ENCODE assay signal across 9 mouse cellular contexts in genomic region chr8:95878176-95878962, GRCm38 (mm10). TPM values are rescaled to one million over a fixed set of nuclear protein-coding genes. Genes with fewer than 3 reads are reported as not detected.
A peak's percentile ranks its signal among the peaks of the same experiment; 100 is the strongest.
DNase-seq lines count a peak whose midpoint lies in the region; ATAC-seq and TF ChIP-seq lines count a peak whose summit lies in the region.
"Had no signal": no experiment of that assay in that cellular context is flagged by ENCODE, and none has a peak within 500 bp of the region (broad histone marks: within the 10 kb centered on the region; RNA-seq: fewer than 3 reads in every experiment).

No protein-coding gene starts in this region.

- in situ Hi-C loops in ES-E14 (cut with MboI; ENCODE audit: low sequenced_read_pairs in 2 of 2, unreplicated experiment in 2 of 2) = no loop called here

- DNase-seq in gastrocnemius, adult 18-20 months (ENCODE audit: low spot score) = peak; percentile 33
- no peak for DNase-seq in gastrocnemius, postnatal 25 days
- peak; percentile 77 for DNase-seq in ES-E14 (ENCODE audit: low read depth, low spot score)
- DNase-seq in cerebellum, postnatal 25 days = peak; percentile 30 to 67
- peak; percentile 66 for DNase-seq in kidney, postnatal 0 days (ENCODE audit: low spot score)
- peak; percentile 43 for DNase-seq in mesoderm, embryonic 11.5 days (ENCODE audit: low read depth, low spot score)
- DNase-seq in spleen, postnatal 14 days (ENCODE audit: low spot score in 2 of 2) = peak; percentile 17 to 23

- 0 out of 2 replicates have a peak, but pooled peaks have one; percentile 20 for ATAC-seq in heart, embryonic 13.5 days (ENCODE audit: extremely low read depth, insufficient number of reproducible peaks, low FRiP score, low TSS enrichment)
- no peak for ATAC-seq in kidney, postnatal 0 days (replicated peaks; ENCODE audit: low FRiP score, low read depth)

- H3K36me3 ChIP-seq in ES-E14 (ENCODE audit: control insufficient read depth, insufficient read depth, low read length, poor library complexity, severe bottlenecking) = peaks cover 27% of the 10 kb centered on the region
- H3K36me3 ChIP-seq in heart, embryonic 13.5 days = peaks cover 45% of the 10 kb centered on the region
- H3K36me3 ChIP-seq in kidney, postnatal 0 days (ENCODE audit: insufficient read depth, low read length) = peaks cover 33% of the 10 kb centered on the region

- 39% methylated on average over 12 of the region's 12 CpGs for WGBS in heart, embryonic 13.5 days
- 47% methylated on average over 12 of the region's 12 CpGs for WGBS in kidney, postnatal 0 days

- peak overlapping the region; percentile 29; the same call in 1 of the 2 replicates for H3K27ac ChIP-seq in ES-E14 (ENCODE audit: insufficient read depth, low read depth, low read length, poor library complexity, severe bottlenecking)
- H3K27ac ChIP-seq in heart, embryonic 13.5 days (replicated peaks) = peak overlapping the region; percentile 88
- H3K27ac ChIP-seq in kidney, postnatal 0 days = no peak overlapping the region
- H3K27ac ChIP-seq: limb, embryonic 15.5 days had no signal

- no peak overlapping the region for H3K4me3 ChIP-seq in ES-E14 (ENCODE audit: insufficient read depth in 1 of 2, low read depth in 1 of 2, low read length in 2 of 2, poor library complexity in 1 of 2, severe bottlenecking in 1 of 2)
- peak overlapping the region; percentile 43 for H3K4me3 ChIP-seq in heart, embryonic 13.5 days
- no peak overlapping the region for H3K4me3 ChIP-seq in kidney, postnatal 0 days (replicated peaks; ENCODE audit: low read depth, low read length)
- H3K4me3 ChIP-seq: limb, embryonic 15.5 days had no signal

- peak overlapping the region; percentile 69 for H3K4me2 ChIP-seq in heart, embryonic 13.5 days
- peak overlapping the region; percentile 31 for H3K4me2 ChIP-seq in kidney, postnatal 0 days (ENCODE audit: low read length)
- H3K4me2 ChIP-seq: limb, embryonic 15.5 days had no signal

- H3K9me3 ChIP-seq in ES-E14 (ENCODE audit: control insufficient read depth, insufficient read depth, low read depth, low read length) = no peaks in the 10 kb centered on the region
- H3K9me3 ChIP-seq in heart, embryonic 13.5 days = no peaks in the 10 kb centered on the region
- no peaks in the 10 kb centered on the region for H3K9me3 ChIP-seq in kidney, postnatal 0 days (replicated peaks; ENCODE audit: low read length)
- H3K9me3 ChIP-seq: limb, embryonic 15.5 days had no signal

- no peaks in the 10 kb centered on the region for H3K27me3 ChIP-seq in heart, embryonic 13.5 days (replicated peaks)
- no peaks in the 10 kb centered on the region for H3K27me3 ChIP-seq in kidney, postnatal 0 days (ENCODE audit: insufficient read depth, low read length)
- H3K27me3 ChIP-seq: limb, embryonic 15.5 days had no signal

- no peak overlapping the region for H3K9ac ChIP-seq in ES-E14 (ENCODE audit: insufficient read depth, low read depth, low read length, poor library complexity, severe bottlenecking)
- peak overlapping the region; percentile 75 for H3K9ac ChIP-seq in heart, embryonic 13.5 days
- no peak overlapping the region for H3K9ac ChIP-seq in kidney, postnatal 0 days (ENCODE audit: low read depth, low read length)
- H3K9ac ChIP-seq: limb, embryonic 15.5 days had no signal

- H3K4me1 ChIP-seq in ES-E14 (ENCODE audit: control insufficient read depth in 2 of 2, insufficient read depth in 2 of 2, low read length in 2 of 2, poor library complexity in 1 of 2) = peaks cover 0 to 7% of the 10 kb centered on the region in 2 experiments; a peak in 3 of 4 replicates
- H3K4me1 ChIP-seq in heart, embryonic 13.5 days = peaks cover 34% of the 10 kb centered on the region
- no peaks in the 10 kb centered on the region for H3K4me1 ChIP-seq in kidney, postnatal 0 days (replicated peaks; ENCODE audit: insufficient read depth, low read length)

- no peak for TF ChIP-seq CTCF in kidney, postnatal 0 days (IDR thresholded peaks at IDR 0.05; ENCODE audit: low read depth)

TF ChIP-seq in ES-E14, 5 proteins besides CTCF, POLR2A, EP300 and RAD21:
- TF ChIP-seq HCFC1 (IDR thresholded peaks at IDR 0.05; ENCODE audit: borderline replicate concordance, insufficient read depth, low read length) (no peak), CHD2 (IDR thresholded peaks at IDR 0.05; ENCODE audit: low read depth, low read length) (no peak), ZNF384 (IDR thresholded peaks at IDR 0.05; ENCODE audit: low read depth, low read length) (no peak), MAFK (IDR thresholded peaks at IDR 0.05; ENCODE audit: insufficient read depth, low read depth, low read length) (no peak)

RNA-seq across cellular contexts. Expression of gene Got2, which starts 10.0 kb away (rescaled TPM):
- total RNA-seq in gastrocnemius, adult 18-20 months (2021) = 100 to 1,000 TPM; 390 to 437 TPM
- total RNA-seq in gastrocnemius, postnatal 25 days (2021) = 100 to 1,000 TPM; 441 to 462 TPM
- total RNA-seq in ES-E14 (2012; rRNA removed) = 190 and 199 TPM in 2 replicates
- polyA plus RNA-seq in heart, embryonic 13.5 days (2015; fragmentation: Nextera tagmentation; extraction: Ambion mirVana) = 322 and 326 TPM in 2 replicates
- 266 and 295 TPM in 2 replicates for polyA plus RNA-seq in kidney, postnatal 0 days (2015; fragmentation: Nextera tagmentation; extraction: Ambion mirVana)

RNA-seq across cellular contexts. Expression of gene Slc38a7, which starts 25.0 kb away (rescaled TPM):
- total RNA-seq in gastrocnemius, adult 18-20 months (2021) = 1 to 10 TPM; 5.5 to 5.8 TPM
- total RNA-seq in gastrocnemius, postnatal 25 days (2021) = 1 to 10 TPM; 4.5 to 5.5 TPM
- 47.9 and 79.9 TPM in 2 replicates for total RNA-seq in ES-E14 (2012; rRNA removed)
- 11.7 and 12.4 TPM in 2 replicates for polyA plus RNA-seq in heart, embryonic 13.5 days (2015; fragmentation: Nextera tagmentation; extraction: Ambion mirVana)
- 12.6 and 12.9 TPM in 2 replicates for polyA plus RNA-seq in kidney, postnatal 0 days (2015; fragmentation: Nextera tagmentation; extraction: Ambion mirVana)

RNA-seq across cellular contexts. Expression of gene Sap18b, which starts 53.2 kb away (rescaled TPM):
- 10 to 100 TPM; 85.3 to 91.9 TPM for total RNA-seq in gastrocnemius, adult 18-20 months (2021)
- 10 to 100 TPM; 85.4 to 87.5 TPM for total RNA-seq in gastrocnemius, postnatal 25 days (2021)
- total RNA-seq in ES-E14 (2012; rRNA removed) = 104 and 109 TPM in 2 replicates
- 255 and 274 TPM in 2 replicates for polyA plus RNA-seq in heart, embryonic 13.5 days (2015; fragmentation: Nextera tagmentation; extraction: Ambion mirVana)
- polyA plus RNA-seq in kidney, postnatal 0 days (2015; fragmentation: Nextera tagmentation; extraction: Ambion mirVana) = 414 and 422 TPM in 2 replicates
